30 mouse cellular contexts compared by ENCODE assay signal in the genomic region with DNA sequence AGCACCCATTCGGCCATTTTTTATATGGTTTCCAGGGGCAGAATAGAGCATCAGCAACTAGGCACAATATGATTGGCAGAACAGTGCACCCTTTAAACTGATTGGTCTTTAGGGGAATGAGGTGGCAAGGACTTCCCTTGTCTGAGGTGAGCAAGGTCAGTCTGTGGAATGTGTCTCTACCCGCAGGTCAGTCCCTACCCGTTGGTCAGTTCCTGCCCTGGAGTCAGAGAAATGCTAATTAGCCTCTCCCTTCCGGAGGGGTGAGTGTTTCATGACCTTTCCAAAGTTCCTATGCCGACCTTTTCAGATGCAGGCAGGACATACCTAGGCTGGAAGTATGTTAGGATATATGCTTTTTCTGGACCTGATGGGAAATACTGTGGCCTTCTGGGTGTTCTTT. TPM values are rescaled to one million over a fixed set of nuclear protein-coding genes. Genes with fewer than 3 reads are reported as not detected.
DNase-seq lines count a peak whose midpoint lies in the region; ATAC-seq and TF ChIP-seq lines count a peak whose summit lies in the region.
"Had no signal": no experiment of that assay in that cellular context is flagged by ENCODE, and none has a peak within 500 bp of the region (broad histone marks: within the 10 kb centered on the region; RNA-seq: fewer than 3 reads in every experiment).

No protein-coding gene starts in this region.

- no peaks in the 10 kb centered on the region for H3K36me3 ChIP-seq in ES-E14 (ENCODE audit: control insufficient read depth, insufficient read depth, low read length, poor library complexity, severe bottlenecking)
- H3K36me3 ChIP-seq in lung, postnatal 0 days (ENCODE audit: insufficient read depth, low read length) = no peaks in the 10 kb centered on the region
- H3K36me3 ChIP-seq in intestine, embryonic 15.5 days = no peaks in the 10 kb centered on the region
- H3K36me3 ChIP-seq: forebrain, embryonic 10.5 days; hindbrain, embryonic 12.5 days; liver, embryonic 13.5 days; midbrain, embryonic 10.5 days; stomach, embryonic 15.5 days had no signal

- H3K4me3 ChIP-seq in ES-E14 (ENCODE audit: insufficient read depth in 1 of 2, low read depth in 1 of 2, low read length in 2 of 2, poor library complexity in 1 of 2, severe bottlenecking in 1 of 2) = peak overlapping the region; percentile 15 to 33; a peak in 3 of 4 replicates
- no peak overlapping the region for H3K4me3 ChIP-seq in lung, postnatal 0 days (ENCODE audit: low read depth, low read length)
- H3K4me3 ChIP-seq in intestine, embryonic 15.5 days (replicated peaks) = no peak overlapping the region
- H3K4me3 ChIP-seq: forebrain, embryonic 10.5 days; heart, adult 2 months; hindbrain, embryonic 12.5 days; left cerebral cortex, adult 2 months; liver, embryonic 13.5 days; midbrain, embryonic 10.5 days; stomach, embryonic 15.5 days had no signal

- in situ Hi-C loops in ES-E14 (cut with MboI; ENCODE audit: low sequenced_read_pairs in 2 of 2, unreplicated experiment in 2 of 2) = no loop called here

- DNase-seq in kidney, adult 11 months = peak; percentile 62
- DNase-seq in kidney, postnatal 4 days = no peak
- DNase-seq in 3T3-L1 (ENCODE audit: low read depth, low spot score) (peak; percentile 26), ES-E14 (ENCODE audit: low read depth, low spot score) (no peak)
- DNase-seq in kidney, postnatal 14 days = peak; percentile 37
- DNase-seq in lung, postnatal 25 days (ENCODE audit: low spot score) = no peak
- DNase-seq in lung, postnatal 0 days (ENCODE audit: low spot score) = no peak
- DNase-seq: adrenal gland, postnatal 10 days; cerebellum, adult 2 months; cerebellum, postnatal 25 days; forebrain, postnatal 0 days; gastrocnemius, postnatal 14 days; heart, adult 2 months; liver, embryonic 13.5 days; lung, adult 2 months; right cerebral cortex, adult 18-20 months; thymus, postnatal 36 days had no signal

- H3K4me1 ChIP-seq in ES-E14 (ENCODE audit: control insufficient read depth in 2 of 2, insufficient read depth in 2 of 2, low read length in 2 of 2, poor library complexity in 1 of 2) = peaks cover 9 to 18% of the 10 kb centered on the region in 2 experiments
- H3K4me1 ChIP-seq in lung, postnatal 0 days (ENCODE audit: insufficient read depth, low read depth, low read length) = no peaks in the 10 kb centered on the region
- no peaks in the 10 kb centered on the region for H3K4me1 ChIP-seq in intestine, embryonic 15.5 days (replicated peaks)
- H3K4me1 ChIP-seq: liver, embryonic 13.5 days; stomach, embryonic 15.5 days had no signal

- TF ChIP-seq EP300 in lung, postnatal 0 days (IDR thresholded peaks at IDR 0.05) = no peak

- peak overlapping the region; percentile 94 for H3K27ac ChIP-seq in ES-E14 (ENCODE audit: insufficient read depth, low read depth, low read length, poor library complexity, severe bottlenecking)
- H3K27ac ChIP-seq in lung, postnatal 0 days (ENCODE audit: low read length) = no peak overlapping the region
- no peak overlapping the region for H3K27ac ChIP-seq in intestine, embryonic 15.5 days
- H3K27ac ChIP-seq: forebrain, embryonic 10.5 days; heart, adult 2 months; left cerebral cortex, adult 2 months; liver, embryonic 13.5 days; macrophage; midbrain, embryonic 10.5 days; stomach, embryonic 15.5 days had no signal

- TF ChIP-seq CTCF in lung, postnatal 0 days (IDR thresholded peaks at IDR 0.05) = no peak

- no peak for ATAC-seq in lung, postnatal 0 days
- no peak for ATAC-seq in intestine, embryonic 15.5 days
- ATAC-seq: forebrain, postnatal 0 days; midbrain, embryonic 16.5 days had no signal

- H3K9ac ChIP-seq in ES-E14 (ENCODE audit: insufficient read depth, low read depth, low read length, poor library complexity, severe bottlenecking) = peak overlapping the region; percentile 69; the same call in 1 of the 2 replicates
- no peak overlapping the region for H3K9ac ChIP-seq in lung, postnatal 0 days (replicated peaks; ENCODE audit: low read depth)
- no peak overlapping the region for H3K9ac ChIP-seq in intestine, embryonic 15.5 days
- H3K9ac ChIP-seq: forebrain, postnatal 0 days; hindbrain, embryonic 12.5 days; liver, embryonic 13.5 days; stomach, embryonic 15.5 days had no signal

- H3K4me2 ChIP-seq in lung, postnatal 0 days (replicated peaks; ENCODE audit: low read depth, low read length) = no peak overlapping the region
- H3K4me2 ChIP-seq in intestine, embryonic 15.5 days (replicated peaks) = no peak overlapping the region
- H3K4me2 ChIP-seq: hindbrain, embryonic 12.5 days; liver, embryonic 13.5 days; stomach, embryonic 15.5 days had no signal

- no peaks in the 10 kb centered on the region for H3K9me3 ChIP-seq in ES-E14 (ENCODE audit: control insufficient read depth, insufficient read depth, low read depth, low read length)
- no peaks in the 10 kb centered on the region for H3K9me3 ChIP-seq in lung, postnatal 0 days (ENCODE audit: low read length)
- H3K9me3 ChIP-seq in intestine, embryonic 15.5 days = no peaks in the 10 kb centered on the region
- H3K9me3 ChIP-seq: forebrain, embryonic 10.5 days; hindbrain, embryonic 12.5 days; liver, embryonic 13.5 days; midbrain, embryonic 10.5 days; stomach, embryonic 15.5 days had no signal

- WGBS in lung, postnatal 0 days = 38% methylated on average over 5 of the region's 5 CpGs
- WGBS in intestine, embryonic 15.5 days = 36% methylated on average over 5 of the region's 5 CpGs

- no peaks in the 10 kb centered on the region for H3K27me3 ChIP-seq in lung, postnatal 0 days (replicated peaks; ENCODE audit: insufficient read depth, low read length)
- no peaks in the 10 kb centered on the region for H3K27me3 ChIP-seq in intestine, embryonic 15.5 days (replicated peaks)
- H3K27me3 ChIP-seq: hindbrain, embryonic 12.5 days; liver, embryonic 13.5 days; stomach, embryonic 15.5 days had no signal

TF ChIP-seq in ES-E14, 5 proteins besides CTCF, POLR2A, EP300 and RAD21:
- TF ChIP-seq MAFK (IDR thresholded peaks at IDR 0.05; ENCODE audit: insufficient read depth, low read depth, low read length) = no peak
- TF ChIP-seq ZC3H11A (IDR thresholded peaks at IDR 0.05; ENCODE audit: borderline replicate concordance, low read depth, low read length) = no peak
- TF ChIP-seq CHD2 (IDR thresholded peaks at IDR 0.05; ENCODE audit: low read depth, low read length) = no peak
- TF ChIP-seq ZNF384 (IDR thresholded peaks at IDR 0.05; ENCODE audit: low read depth, low read length) = no peak
- TF ChIP-seq HCFC1 (IDR thresholded peaks at IDR 0.05; ENCODE audit: borderline replicate concordance, insufficient read depth, low read length) = no peak

RNA-seq across cellular contexts. Expression of a gene that starts 19.7 kb away (rescaled TPM):
- total RNA-seq in ES-E14 (2012; rRNA removed) = 44.2 and 47.6 TPM in 2 replicates
- polyA plus RNA-seq in lung, postnatal 0 days (2015; fragmentation: Nextera tagmentation; extraction: Ambion mirVana) = 12.9 and 13.2 TPM in 2 replicates
- polyA plus RNA-seq in intestine, embryonic 15.5 days (2015; fragmentation: Nextera tagmentation; extraction: Ambion mirVana) = 16.2 and 19.8 TPM in 2 replicates

RNA-seq across cellular contexts. Expression of a gene that starts 35.1 kb away (rescaled TPM):
- 21.3 and 28.2 TPM in 2 replicates for total RNA-seq in ES-E14 (2012; rRNA removed)
- polyA plus RNA-seq in lung, postnatal 0 days (2015; fragmentation: Nextera tagmentation; extraction: Ambion mirVana) = 16.5 and 18.6 TPM in 2 replicates
- polyA plus RNA-seq in intestine, embryonic 15.5 days (2015; fragmentation: Nextera tagmentation; extraction: Ambion mirVana) = 28.0 and 29.0 TPM in 2 replicates

RNA-seq across cellular contexts. Expression of a gene that starts 41.1 kb away (rescaled TPM):
- total RNA-seq in ES-E14 (2012; rRNA removed) = not detected in 2 replicates
- polyA plus RNA-seq in lung, postnatal 0 days (2015; fragmentation: Nextera tagmentation; extraction: Ambion mirVana) = 0.10 TPM in 1 of 2 replicates, not detected in the other
- not detected in 2 replicates for polyA plus RNA-seq in intestine, embryonic 15.5 days (2015; fragmentation: Nextera tagmentation; extraction: Ambion mirVana)
- total RNA-seq: forebrain, postnatal 0 days; left cerebral cortex, postnatal 36 days had no signal
- polyA plus RNA-seq: C2C12; embryonic facial prominence, embryonic 11.5 days; forebrain, postnatal 0 days; large intestine, adult 2 months; limb, embryonic 14.5 days; liver, embryonic 13.5 days; macrophage; midbrain, embryonic 16.5 days had no signal

Comparison
In these comparisons a context has a peak if more than half of its experiments do, and no peak if none do; other contexts are left out.
1. DNase-seq: peak in kidney, adult 11 months (single experiment), 3T3-L1 (single experiment) and kidney, postnatal 14 days (single experiment); none in kidney, postnatal 4 days (0 of 2), ES-E14 (single experiment), lung, postnatal 25 days (single experiment) and lung, postnatal 0 days (single experiment).
2. H3K4me3 ChIP-seq: peak in ES-E14 (2 of 2); none in lung, postnatal 0 days (single experiment) and intestine, embryonic 15.5 days (single experiment).